ENCODE assay signal across 12 mouse cellular contexts in genomic region chr3:140548483-140548882, GRCm38 (mm10).
"Had no signal": no experiment of that assay in that cellular context is flagged by ENCODE, and none has a peak within 500 bp of the region (broad histone marks: within the 10 kb centered on the region; RNA-seq: fewer than 3 reads in every experiment).

No protein-coding gene starts in this region.

- H3K27me3 ChIP-seq: limb, embryonic 15.5 days; liver, embryonic 12.5 days; lung, embryonic 15.5 days; midbrain, embryonic 12.5 days; neural tube, embryonic 13.5 days had no signal

- DNase-seq: kidney, adult 8-10 months; kidney, postnatal 25 days; right cerebral cortex, adult 18-20 months; right cerebral cortex, postnatal 25 days; thymus, postnatal 4 days had no signal

- H3K9me3 ChIP-seq: liver, embryonic 12.5 days; lung, embryonic 15.5 days; midbrain, embryonic 12.5 days; neural tube, embryonic 13.5 days had no signal

- H3K9ac ChIP-seq: limb, embryonic 15.5 days; liver, embryonic 12.5 days; lung, embryonic 15.5 days; midbrain, embryonic 12.5 days; neural tube, embryonic 13.5 days had no signal

- H3K4me3 ChIP-seq: left cerebral cortex, adult 2 months; limb, embryonic 15.5 days; liver, embryonic 12.5 days; lung, embryonic 15.5 days; midbrain, embryonic 12.5 days; neural tube, embryonic 13.5 days had no signal

- H3K4me1 ChIP-seq: limb, embryonic 15.5 days; liver, embryonic 12.5 days; lung, embryonic 15.5 days; midbrain, embryonic 12.5 days; neural tube, embryonic 13.5 days had no signal

- H3K27ac ChIP-seq: left cerebral cortex, adult 2 months; limb, embryonic 15.5 days; liver, embryonic 12.5 days; lung, embryonic 15.5 days; midbrain, embryonic 12.5 days; neural tube, embryonic 13.5 days had no signal

- H3K36me3 ChIP-seq: limb, embryonic 15.5 days; liver, embryonic 12.5 days; lung, embryonic 15.5 days; midbrain, embryonic 12.5 days; neural tube, embryonic 13.5 days had no signal

- H3K4me2 ChIP-seq: limb, embryonic 15.5 days; liver, embryonic 12.5 days; lung, embryonic 15.5 days; midbrain, embryonic 12.5 days; neural tube, embryonic 13.5 days had no signal

- ATAC-seq: liver, embryonic 12.5 days; midbrain, embryonic 16.5 days had no signal
